Mouse (Mus musculus): ENCODE measurements around the gene Ttc28.

Gene Ttc28

GRCm38 (mm10) chr5:111138927-111139565, 259.4 kb downstream of the Ttc28 start:
- peak; percentile 35 for DNase-seq

DNA sequence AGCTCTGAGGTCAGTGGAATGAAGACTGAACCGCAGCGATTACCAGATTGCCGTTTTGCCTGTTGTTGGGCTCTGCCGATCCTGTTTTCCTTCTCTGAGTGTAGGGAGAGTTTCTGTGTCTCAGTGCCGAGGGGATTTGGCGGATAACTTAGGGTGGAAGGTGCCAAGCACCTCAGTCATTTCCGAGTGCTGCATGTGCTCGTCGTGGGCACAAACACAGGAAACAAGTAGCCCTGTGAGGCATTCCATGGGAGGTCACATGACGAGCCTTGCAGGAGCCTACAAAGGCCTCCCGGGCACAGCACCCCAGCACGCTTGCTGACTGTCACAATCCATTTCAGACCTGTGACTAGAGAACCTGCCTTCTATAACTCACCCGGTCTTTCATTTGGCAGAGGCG, 260.0 kb downstream of the Ttc28 start:
- DNase-seq = no peak

GRCm38 (mm10) chr5:111141139-111141885, 261.7 kb downstream of the Ttc28 start:
- no peak for DNase-seq

- no peak for DNase-seq
These were observed 263.2 kb downstream of the Ttc28 start for GRCm38 (mm10) chr5:111142837-111143236.

DNA sequence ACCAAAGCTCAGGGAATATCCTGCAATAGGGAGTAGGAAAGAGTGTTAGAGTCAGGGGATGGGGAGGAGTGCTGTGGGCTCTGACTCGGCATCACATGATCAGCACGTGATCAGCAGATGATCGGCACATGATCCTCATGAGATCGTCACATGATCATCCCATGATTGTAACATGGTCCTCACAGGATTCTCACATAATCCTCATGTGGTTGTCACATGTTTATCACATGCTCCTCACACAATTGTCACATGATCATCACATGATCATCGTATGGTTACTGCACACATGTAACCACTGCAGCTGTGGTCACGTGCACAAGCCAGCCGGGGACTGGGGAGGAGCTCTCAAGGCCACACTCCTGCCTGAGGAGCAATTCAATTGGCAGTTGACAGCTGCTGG, 264.8 kb downstream of the Ttc28 start:
- DNase-seq = no peak

GRCm38 (mm10) chr5:111150581-111150980, 271.0 kb downstream of the Ttc28 start:
- DNase-seq = no peak

- peak; percentile 56 for DNase-seq
These were observed 272.5 kb downstream of the Ttc28 start for GRCm38 (mm10) chr5:111151882-111152759.

- DNase-seq = peak; percentile 85
These were observed 275.0 kb downstream of the Ttc28 start for GRCm38 (mm10) chr5:111154586-111154985.

GRCm38 (mm10) chr5:111155271-111155670, 275.7 kb downstream of the Ttc28 start:
- no peak for DNase-seq

DNA sequence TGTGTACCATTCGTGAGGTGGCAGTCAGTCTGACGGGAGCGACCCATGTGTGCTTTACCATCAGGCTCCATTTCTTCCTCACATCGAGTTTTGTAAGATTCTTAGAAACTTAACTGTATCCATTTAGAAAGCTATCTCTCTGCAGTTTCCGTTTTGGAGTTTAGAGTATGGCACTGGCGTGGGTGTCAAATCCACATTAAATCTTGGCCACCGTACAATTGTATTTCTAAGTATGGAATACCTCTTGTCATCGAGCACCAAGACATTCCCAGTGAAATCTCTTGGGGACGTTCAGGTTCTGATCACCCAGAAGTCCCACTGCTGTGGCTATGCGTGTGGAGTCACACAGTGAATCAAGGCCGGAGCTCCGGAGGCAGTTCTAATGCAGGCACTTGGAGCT, 276.3 kb downstream of the Ttc28 start:
- no peak for DNase-seq

GRCm38 (mm10) chr5:111158266-111158665, 278.7 kb downstream of the Ttc28 start:
- no peak for DNase-seq

GRCm38 (mm10) chr5:111159628-111160321, 280.2 kb downstream of the Ttc28 start:
- DNase-seq = peak; percentile 69

GRCm38 (mm10) chr5:111161146-111161930, 281.7 kb downstream of the Ttc28 start:
- DNase-seq = no peak

- DNase-seq = no peak
These were observed 283.3 kb downstream of the Ttc28 start for GRCm38 (mm10) chr5:111162857-111163256.

DNA sequence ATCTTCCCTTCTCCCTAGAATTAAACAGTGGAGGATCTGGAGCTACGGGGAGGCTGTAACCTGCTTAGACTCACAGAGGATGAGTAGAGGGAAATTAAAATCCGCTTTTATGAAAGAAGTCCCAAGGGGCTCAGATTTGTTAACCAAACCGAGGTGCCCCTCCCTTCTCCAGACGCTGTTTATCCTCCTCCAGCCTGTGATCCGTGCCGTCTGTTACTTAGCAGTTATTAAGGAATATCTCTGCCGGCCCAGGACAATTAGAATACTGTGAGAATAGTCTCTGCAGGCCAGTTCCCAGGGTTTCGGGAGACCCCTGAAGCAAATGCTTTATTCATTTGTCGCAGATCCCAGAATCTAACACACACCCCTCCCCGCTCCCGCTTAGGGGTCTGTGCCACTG, 283.8 kb downstream of the Ttc28 start:
- no peak for DNase-seq

DNA sequence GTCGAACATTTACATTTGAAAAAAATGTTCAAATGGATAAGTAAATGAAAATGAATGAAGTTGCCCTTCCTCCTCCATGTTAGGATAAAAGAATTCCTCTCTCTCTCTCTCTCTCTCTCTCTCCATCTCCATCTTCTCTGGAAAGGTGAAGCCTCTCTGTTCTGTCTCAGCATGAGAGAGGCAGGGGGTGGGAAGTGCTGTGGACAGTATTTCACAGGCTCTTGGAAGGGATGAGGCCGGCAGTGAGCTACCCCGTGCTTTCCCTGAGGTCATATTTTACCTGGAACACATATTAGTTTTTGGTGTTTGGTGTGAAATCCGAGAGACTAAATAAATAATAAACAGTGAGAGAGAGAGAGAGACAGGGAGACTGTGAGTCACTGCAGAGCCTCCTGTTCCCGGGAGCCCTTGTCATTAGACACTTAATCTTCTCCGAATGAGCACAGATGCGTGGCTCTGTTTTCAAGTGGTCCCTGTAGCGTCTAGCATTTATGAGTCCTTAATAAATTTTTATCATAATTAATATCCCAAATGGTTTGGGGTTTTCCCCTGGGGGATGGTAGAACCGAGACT, 284.8 kb downstream of the Ttc28 start:
- DNase-seq = no peak

DNA sequence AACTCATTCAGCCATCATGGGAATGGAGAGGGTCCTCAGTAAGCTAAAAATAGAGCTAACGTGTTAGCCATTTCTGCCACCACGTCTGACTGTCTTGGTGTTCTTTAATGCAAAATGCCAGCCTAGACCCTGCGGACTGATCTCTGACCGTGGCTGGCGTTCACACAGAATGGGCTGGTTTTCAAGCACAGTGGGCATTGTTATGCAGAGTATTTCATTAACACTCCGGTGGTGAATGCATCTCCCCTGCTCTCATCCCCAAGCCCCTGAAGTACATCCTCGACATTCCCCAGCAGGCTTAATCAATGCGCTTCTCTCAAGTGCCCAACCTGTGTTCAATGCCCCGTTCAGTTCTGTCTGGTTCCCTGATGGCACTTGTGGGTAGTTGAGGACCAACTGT, 290.8 kb downstream of the Ttc28 start:
- DNase-seq = no peak

DNA sequence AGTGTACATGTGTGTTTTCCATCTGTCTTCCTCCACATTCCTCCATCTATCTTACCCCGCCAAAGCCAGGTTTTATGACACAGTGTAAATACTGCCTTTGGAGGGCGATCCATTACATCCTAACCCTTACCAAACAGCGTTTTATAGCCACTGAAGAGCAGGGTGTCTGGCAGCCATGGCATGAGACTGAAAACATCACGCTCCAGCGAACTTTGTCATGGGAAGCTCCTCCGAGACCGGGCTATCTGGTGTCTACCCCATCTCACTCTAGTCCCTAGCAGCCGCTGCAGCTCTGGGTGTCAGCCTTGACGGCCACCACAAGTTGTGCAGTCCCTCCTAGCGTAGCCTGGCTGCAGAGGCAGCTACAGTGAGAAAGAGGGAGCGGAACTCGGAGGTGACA, 295.8 kb downstream of the Ttc28 start:
- no peak for DNase-seq

GRCm38 (mm10) chr5:111175842-111176241, 296.2 kb downstream of the Ttc28 start:
- no peak for DNase-seq

GRCm38 (mm10) chr5:111176441-111176840, 296.8 kb downstream of the Ttc28 start:
- no peak for DNase-seq

DNA sequence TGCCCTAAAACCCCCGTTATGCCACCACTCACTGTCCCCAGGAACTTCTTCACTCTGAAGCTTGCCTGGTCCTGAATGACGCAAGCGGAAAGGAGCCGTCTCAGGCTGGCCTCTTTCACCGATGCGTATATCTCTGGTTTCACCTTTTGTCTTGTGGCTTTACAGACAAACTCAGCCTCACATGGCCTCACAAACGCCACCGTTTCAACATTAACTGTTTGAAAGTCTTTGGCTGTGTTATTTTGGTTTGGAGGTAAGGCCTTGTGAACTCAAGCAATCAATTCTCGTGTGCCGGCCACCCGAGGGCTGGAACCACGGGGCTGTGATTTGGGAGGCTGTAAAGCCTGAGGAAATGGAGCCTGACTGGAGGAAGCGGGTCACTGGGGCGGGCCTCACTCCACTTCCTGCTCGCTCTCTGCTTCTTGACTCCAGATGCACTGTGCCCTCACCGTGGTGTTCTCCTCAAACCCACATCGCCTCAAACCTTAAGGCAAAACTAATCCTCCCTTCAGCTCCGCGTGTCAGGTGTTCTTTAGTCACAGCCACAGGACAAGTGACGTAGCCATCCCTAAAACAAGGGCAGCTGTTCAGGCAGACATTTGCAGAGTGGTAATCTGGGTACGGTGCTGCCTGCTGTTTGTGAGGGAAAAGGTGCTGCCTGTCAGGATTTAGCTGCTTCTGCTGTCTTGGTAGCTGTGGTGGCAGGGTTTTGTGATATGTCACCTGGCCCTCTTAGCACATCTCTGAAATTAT, 298.9 kb downstream of the Ttc28 start:
- DNase-seq = peak; percentile 62
